Mouse (Mus musculus): Measurements from ENCODE around the gene Gm28372.

Gm28372 gene

DNA sequence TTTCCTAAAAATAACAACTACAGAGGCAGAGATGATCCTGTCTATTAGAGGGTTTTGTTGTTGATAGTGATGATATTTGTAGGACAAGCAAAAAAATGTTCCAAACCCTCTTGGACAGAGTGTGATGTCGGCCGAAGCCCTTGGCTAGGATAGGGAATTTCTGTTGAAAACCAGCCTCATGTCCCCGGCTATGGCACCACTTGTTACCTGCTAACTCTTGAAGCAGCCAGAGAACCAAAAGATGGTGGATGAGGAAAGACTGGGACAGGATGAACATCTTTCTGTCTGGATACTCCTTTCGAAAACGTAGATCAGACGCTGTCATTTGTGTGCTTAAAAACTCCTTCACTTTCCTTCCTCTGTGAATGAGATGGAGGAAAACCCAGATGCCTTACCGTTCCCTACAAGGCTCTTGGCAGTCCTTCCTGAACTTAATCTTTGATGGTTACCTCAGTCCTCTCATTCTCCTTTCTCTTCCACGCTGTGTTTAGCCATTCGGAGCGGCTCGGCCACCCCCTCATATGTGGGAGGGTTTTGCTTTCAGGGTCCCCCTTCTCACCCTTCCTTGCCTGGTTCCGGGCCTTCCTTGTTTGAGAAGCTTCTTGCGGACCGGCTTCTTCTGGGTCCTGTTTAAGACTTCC lies 46.2 kb downstream of the Gm28372 start:
- DNase-seq (ENCODE audit: low spot score): no peak

GRCm38 (mm10) chr2:130451727-130452090 lies 46.7 kb downstream of the Gm28372 start:
- no peak for DNase-seq (ENCODE audit: low spot score)

GRCm38 (mm10) chr2:130452266-130452665 lies 47.2 kb downstream of the Gm28372 start:
- DNase-seq (ENCODE audit: low spot score): no peak

GRCm38 (mm10) chr2:130453421-130453820 lies 48.4 kb downstream of the Gm28372 start:
- DNase-seq (ENCODE audit: low spot score): no peak

- DNase-seq (ENCODE audit: low spot score): no peak
Measured at GRCm38 (mm10) chr2:130454748-130455370, 49.8 kb downstream of the Gm28372 start.

All from MN1 (cell line).